Mouse (Mus musculus) frontal cortex, adult (tissue): ENCODE measurements at regions not wholly inside any gene's neighbourhood (a gene's known extent, or its start where the extent isn't known, plus 50 kb on each side); places are given as distances from the start of the nearest gene placed in this dataset.

Experiments
- ATAC-seq: cut with Nextera tagmentation; 2 replicates; pipeline ENCODE4 v1.9.2; 2017; ENCODE audit warnings: mild to moderate bottlenecking, moderate library complexity, mixed read lengths; ENCODE audit not compliant: low TSS enrichment

DNA sequence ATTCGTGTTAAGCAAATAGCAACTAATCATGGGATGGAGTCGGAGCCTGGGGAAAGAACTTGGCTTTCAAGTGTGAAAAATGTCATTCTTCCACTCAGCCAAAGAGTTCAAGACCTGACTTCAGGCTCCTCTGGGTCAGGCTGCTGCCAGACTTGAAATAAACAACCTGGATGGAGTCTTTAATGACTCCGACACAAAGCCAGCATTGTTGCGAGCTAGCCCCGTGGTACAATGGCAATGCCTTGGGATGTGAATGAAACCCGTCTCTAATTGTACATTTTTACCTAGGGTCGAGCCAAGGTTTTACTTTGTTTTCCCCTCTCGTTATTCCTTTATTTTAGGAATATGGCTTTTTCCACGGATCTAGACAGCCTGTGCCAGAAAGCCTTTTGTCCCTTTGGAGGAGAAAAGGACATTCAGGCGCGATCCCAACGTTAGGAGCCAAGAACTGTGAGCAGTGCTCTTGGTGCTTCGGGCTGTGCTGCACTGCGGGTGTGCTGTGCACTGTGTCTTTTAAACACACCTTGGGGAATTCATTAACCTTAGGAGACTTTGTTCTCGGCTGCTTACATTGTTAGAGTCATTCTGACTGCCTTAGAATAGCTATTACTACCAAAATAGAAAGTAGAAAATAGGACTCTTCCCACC is 398.1 kb downstream of the Cd83 start:
- no peak for ATAC-seq

DNA sequence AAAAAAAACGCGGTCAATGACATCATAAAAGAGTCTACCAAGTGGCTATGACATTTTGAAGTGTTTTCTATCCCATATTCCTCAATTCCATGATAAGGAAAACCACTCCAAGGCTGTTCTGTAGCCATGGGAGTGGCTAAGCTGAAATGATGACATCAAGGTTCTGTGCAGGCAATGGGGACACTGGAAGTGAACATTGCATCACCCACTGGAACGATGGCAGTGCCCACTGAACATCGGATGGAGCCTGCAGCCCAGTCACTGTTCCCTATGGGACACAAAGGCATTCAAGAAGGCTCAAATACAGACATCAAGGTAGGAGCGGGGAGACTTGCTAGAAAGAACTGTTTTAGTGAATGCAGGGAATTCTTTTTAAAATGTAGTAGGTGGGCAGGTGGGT is 410.8 kb downstream of the Cd83 start:
- no peak for ATAC-seq

DNA sequence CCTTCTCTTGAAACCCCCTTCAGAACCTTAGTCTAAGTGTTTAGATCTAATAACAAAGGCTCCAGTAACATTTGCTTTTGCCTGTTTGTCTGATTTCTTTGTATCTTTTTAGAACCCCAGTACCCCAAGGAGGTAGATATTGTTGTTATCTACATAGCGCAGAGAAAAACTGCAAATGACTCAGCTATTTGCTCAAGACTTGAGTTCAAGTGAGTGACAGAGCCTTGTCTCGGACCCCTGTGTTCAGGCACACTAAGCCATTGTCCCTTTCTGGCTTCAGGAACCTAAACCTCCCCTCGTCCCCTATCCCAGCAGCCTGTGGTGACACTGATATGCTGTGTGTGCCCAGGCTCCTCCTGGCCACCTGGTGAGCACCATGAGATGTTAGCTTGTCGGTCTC is 421.5 kb downstream of the Cd83 start:
- ATAC-seq = no peak

DNA sequence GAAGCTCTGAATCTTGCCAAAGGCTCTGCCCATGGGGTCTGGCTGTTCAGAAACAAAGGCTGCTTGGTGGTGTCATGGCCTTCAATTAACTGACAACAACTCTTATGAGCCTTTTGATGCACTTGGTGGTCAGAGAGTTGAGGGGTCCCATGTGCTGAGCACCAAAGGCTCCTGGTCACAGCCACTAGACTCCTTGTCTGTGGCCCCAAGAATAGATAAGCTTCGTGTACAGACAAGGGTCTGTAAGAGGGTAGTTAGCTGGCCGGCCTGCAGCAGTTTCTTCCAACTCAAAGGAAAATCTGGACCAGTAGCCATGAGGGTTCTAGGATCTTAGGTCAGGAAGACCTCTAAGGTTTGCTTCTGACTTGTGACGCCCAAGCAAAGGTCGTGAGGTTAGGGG is 421.9 kb downstream of the Cd83 start:
- ATAC-seq = no peak

DNA sequence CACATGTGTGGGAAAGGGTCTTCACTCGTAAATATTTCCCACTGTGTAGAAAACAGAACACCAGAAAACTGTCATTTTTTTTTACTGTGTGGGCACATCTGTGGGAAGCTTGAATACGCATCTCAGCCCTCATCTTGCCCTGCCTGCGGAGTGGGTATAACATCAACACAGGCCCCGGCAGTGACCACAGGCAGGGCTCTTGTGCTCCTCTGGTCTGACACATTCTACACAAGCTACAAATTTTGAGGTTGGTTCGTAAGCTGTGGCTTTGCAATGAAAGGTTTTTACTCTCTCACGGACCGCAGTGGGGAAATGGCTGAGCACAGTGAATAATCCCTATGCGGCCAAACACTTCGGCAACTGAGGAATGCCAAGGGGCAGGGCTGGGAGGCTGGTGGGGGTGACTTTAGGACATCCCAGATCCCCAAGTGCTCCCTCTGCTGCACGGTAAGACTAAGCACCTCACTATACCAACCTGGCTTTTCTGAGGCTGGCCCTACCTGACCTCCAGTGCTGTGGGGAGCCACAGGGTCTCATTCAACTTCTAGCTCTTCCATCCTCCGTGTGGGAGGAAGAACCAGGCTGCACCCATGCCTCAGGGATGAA is 422.9 kb downstream of the Cd83 start:
- ATAC-seq = no peak

DNA sequence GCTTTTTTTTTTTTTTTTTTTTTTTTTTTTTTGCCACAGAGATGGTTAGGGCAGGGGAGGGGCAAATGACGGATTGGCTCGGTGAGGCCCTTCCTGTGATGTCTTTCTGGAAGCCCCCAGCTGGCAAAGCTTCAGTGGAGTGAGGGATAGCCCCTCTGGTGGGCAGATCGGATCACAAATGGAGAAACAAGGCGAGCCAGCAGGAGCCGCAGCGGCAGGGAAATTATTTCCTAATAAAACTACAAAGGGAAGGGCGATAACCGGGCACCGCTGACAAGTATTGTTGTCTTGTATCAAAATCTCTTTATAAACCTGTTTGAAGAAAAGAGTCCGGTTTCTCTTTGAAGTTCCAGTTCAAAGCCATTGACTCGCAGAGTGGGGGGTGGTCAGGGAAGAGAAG is 424.5 kb downstream of the Cd83 start:
- no peak for ATAC-seq

DNA sequence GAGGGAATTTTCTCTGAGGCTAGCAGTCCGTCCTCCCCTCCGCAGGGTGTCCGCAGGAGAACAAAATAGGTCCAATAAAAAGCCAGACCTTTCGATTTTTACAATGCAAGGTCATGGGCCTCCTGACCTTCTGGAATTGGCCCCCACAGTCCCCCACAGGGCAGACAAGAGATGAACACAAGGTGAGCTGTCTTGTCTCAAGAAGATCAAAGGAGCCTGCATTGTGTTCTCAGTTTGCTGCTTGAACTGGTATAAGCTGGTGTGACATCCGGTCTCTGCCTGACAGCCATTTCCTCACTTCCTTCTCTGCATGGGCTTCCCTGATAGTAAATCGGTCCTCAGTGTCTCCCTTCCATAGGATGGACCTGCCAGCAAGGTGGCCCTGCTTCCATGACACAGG is 425.5 kb downstream of the Cd83 start:
- ATAC-seq = no peak

DNA sequence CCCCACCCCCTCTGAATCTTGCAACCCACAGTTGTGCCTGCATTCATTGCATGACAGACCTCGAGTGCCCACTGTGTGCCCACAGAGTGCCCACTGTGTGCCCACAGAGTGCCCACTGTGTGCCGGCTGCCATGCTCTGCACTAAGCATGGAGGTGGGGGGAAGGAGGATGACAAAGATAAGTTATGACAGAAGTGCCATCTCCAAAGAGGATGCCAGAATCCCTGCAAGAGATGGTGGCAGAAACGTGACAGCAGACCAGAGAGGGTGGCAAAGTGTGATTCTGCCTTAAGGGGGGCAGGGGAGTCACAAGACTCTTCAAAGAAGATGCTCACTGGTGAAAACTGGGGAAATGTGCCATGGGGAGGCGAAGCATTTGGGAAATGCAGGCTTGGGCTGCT is 427.8 kb downstream of the Cd83 start:
- no peak for ATAC-seq

DNA sequence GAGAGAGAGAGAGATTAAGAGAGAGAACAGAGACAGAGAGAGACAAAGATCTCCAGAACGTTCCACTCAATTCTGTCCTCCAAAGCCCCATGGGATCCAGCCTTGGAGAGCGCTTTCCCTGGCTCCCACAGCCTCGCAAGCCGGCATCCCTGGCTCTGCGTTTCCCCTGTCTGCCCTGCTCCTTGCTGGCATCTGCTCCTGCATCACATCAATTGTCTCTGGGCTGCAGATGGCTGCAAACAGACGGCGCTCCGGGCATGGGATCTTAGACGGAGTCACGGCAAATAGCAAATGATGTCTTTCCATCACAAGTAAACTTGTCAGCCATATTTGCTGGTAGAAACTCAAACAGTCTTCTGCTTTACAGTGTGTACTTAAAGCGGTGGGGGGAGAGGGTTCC is 428.4 kb downstream of the Cd83 start:
- ATAC-seq = no peak

DNA sequence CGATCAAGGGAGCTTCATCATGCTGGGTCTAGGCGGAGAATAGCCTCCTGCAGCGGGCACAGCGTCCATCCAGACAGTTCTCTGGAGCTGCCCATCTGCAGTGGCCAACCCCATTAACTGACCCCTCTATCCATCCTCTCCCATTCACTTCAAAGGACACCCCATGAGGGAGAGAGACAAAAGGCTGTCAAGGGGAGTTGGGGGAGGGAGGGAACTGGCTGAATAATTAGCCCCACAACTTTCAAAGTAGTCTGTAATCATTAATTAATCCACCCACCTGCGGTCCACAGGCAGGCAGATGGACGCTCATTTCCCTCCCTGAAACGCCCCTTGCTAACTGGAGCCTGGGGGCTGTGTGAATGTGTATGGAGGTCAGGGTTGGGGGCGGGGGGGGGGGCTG is 433.7 kb downstream of the Cd83 start:
- ATAC-seq = no peak

DNA sequence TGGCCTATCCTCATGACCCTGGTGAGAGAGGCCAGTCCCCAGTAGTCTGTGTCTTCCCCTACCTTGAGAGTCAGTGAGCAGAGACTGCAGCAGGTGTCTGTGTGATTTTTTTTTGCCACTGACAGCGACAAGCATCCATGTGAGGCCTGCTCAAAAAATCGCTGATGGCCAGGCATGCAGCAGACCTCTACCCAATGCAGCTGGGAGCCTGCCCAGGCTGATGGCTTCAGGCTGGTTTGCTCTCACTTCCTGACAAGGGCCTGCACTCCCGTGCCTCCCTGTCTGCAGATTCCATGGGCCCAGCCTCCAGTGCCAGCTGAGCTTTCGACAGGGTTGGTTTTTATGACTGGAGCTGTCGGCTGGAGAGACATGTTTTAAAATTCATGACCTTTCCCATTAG is 437.1 kb downstream of the Cd83 start:
- no peak for ATAC-seq

DNA sequence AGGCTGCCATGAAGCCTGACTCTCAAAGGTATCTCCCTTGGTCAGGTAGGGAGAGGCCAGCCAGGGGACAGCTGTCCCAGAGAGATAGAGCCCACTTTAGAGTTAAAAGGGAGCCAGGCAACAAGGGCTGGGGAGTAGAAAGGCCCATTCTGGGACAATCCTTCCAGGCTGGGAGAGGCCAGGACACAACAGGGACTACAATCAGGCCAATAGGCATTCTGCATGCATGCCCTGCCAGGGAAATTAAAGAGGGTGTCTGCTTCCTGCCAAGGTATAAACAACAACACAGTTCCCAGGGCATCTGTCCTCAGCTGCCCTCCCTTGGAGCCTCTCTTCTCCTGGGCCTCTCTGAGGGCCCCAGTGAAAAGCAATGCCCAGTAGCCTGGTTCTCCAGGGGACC is 437.8 kb downstream of the Cd83 start:
- ATAC-seq = peak; percentile 50; the same call in 1 of the 2 replicates

DNA sequence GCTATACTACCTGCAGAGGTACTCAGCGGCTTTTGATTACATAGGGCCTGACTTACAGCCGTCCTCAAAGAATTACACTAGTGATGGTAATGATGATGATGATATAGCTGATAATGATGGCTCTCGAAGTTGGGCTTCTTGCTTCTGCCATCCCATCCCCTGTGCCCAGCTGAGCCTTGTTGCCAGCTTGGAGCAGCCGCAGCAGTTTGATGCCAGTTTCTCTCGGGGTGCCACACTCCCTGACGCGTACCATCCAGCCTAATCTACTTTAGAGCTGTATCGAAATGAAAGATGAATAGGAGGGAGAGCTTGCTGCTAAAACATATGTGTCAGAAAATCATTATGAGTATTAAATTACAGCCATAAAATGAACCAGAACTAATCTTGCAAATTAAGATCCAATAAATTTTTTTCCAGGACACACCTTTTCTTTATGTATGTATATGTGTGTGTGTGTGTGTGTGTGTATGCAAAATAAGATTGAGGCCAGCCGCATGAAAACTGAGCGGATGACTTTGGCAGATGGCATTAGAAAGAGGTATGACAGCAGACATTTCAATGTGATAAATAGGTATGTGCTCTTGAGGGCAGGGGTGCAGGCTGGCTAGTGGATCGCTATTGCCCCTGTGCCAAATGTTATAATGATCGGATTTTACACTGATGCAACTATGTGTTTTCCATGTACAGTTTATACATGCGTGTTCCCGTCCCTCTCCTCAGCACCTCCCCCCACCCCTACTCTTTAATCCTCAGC is 443.3 kb downstream of the Cd83 start:
- ATAC-seq = no peak

DNA sequence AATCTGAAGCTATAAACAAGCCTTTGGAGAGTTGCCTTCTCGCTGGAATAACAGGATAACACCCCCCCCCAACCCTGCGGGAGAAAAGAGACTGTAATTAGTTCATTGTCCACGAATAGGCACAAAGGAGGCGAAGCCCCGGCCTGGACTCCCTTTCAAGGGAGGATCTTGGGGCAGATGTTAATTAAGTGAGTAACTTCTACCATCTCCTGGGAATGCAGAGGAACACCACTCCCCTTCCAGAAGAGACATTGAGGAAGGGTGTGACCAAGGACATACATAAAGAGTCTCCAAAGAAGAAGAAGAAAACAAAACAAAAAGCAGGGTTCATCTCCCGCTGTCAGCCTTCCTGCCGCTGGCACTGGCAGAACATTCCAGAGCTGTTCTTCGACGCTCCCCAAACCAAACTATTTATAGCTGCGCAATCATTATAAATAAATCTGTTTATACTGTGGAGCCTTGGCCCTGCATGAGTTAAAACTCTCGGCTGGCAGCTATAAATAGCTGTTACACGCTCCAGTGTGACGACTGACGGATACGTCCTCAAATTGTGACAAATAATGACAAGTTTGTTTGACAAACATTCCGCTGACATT is 444.1 kb downstream of the Cd83 start:
- ATAC-seq = no peak

DNA sequence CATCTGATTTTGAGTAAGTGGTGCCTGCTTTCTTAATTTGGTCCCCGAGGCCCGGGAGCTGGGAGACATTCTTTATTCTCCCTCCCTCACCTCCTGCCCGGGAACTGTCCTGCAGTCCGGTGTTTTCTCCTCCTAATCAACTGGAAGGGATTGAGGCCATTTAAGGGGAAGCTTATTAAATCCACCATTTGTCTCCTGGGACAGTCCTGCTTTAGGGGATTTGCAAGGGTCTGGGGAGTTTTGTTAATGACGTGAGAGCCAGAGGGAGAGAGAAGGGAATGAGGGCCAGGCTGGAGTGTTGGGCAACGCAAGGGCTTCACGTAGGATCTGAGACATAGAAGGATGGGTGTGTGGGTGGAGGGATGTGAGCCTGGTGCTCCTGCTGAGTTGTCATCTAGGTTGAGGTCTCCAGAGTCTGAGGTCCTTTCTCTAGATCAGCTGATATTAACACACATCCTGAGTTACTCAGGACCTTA is 444.6 kb downstream of the Cd83 start:
- no peak for ATAC-seq

DNA sequence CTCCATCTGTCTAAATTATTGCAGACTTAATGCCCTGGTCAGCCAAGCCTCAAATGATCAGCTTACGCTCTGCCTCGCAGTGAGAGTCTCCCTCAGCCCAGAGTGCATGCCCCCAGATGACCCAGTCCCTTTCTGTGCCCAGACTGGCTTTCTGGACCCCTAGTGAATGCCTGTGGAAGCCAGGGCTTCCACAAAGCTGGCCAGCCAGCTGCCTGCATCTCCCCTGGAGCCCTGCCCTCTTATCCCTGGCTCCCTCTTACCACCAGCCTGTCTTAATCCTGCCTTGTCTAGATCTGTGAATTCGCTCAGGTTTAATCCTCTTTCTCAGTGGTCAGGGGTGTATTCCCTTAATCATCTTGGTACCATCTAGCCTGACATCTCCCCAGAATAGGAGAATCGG is 446.8 kb downstream of the Cd83 start:
- no peak for ATAC-seq

DNA sequence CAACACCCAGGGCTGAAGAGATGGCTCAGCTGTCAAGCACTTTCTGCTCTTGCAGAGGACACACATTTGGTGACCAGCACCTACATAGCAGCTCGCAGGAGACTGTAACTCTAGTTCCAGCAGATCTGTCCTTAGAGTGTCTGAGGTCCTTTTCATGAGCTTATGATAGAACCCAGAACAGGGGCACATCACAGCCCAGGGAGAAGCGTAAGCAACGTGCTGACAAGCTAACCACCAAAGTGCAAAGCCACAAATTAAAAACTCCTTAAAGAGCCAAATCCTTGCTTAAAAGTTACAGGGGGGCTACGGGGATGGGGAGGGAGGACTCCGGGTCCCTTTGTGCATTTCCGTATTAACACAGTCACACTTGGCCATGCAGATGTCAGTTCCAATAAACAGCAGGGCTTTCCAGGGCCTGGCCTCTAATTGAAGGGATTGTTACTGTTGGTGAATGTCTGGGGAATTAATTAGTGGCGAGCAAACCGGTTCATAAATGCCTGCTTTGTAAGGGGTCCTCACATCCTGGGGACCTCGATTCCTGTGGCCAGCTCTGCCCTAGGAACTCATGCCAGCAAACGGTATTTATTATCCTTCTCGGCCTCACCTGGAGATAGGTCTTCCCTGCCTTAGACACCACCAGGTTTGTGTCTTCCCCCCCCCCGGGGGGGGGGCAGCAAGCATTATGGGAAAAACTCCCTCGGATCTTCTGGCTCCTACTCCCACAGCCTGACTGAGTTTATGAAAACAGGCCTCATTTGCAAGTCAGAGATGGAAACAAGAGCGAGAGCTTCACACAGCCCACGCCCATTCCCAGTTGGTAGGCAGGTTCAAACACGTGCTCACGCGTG is 447.5 kb downstream of the Cd83 start:
- ATAC-seq = peak; percentile 67

DNA sequence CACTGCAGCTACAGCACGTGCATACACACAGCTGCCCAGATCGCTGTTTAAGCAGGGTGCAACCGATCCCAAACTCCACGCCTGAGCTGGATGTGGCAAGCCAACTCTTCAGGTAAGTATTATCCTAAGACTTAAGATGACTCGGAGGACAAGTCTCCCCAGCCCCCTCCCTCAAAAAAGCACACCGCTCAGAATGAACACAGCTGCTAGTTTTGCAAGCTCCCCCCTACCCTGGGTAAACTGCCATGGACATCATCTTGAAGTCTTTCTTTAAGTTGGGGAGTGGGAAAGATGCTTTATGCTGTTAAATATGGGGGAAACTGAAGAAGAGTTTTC is 448.1 kb downstream of the Cd83 start:
- no peak for ATAC-seq

DNA sequence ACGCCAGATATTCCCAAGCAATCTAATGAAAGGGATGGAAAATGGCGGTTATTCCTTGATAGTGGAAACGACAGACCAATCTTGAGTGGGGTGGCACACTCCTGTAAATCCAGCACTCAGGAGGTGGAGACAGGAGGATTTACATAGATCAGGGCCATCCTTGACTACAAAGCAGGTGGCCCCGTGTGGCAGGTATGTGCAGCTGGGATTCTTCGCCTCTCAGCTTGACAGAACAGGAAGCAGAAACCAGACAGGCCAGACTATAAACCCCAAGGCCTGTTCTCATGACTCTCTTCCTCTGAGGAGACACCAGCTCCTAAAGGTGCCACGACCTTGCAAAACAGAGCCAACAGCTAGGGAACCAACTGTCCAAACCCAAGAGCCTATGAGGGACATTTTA is 449.7 kb downstream of the Cd83 start:
- ATAC-seq = no peak

DNA sequence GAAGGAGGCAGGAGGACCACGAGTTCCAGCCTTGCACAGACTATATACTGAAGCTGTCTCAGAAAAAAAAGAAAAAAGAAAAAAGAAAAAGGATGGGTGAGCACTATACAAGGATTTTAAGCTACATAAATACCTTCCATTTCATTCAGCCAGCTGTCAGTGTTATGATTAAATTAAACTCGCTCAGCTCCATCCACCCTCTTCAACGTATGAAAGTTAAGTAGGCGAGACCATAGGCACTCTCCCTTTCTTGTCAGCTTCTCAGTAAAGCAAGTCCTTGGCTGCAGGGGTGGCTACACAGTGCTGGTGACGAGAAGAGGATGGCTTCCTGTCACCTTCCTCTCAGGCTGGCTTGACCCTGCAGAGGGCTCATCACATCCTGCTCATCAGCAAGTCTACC is 450.7 kb downstream of the Cd83 start:
- peak; percentile 80 for ATAC-seq

DNA sequence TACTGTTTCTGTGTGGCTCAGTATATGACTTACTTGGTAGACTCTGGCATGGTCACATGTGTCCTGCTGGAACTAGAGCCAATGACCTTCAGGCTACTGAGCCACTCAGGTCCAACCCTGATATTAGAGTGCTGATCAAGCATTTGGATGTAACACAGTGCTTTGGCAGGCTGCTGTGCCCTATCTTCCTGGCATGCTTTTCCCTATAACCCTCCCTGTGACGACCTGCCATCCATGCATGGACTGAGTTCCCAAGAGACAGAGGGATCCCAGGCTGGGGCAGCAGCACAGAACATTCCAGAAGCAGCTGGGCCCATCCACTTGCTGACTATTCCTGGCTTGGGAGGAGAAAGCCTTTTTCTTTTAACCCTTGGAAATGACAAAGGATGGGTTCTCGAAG is 451.4 kb downstream of the Cd83 start:
- no peak for ATAC-seq

DNA sequence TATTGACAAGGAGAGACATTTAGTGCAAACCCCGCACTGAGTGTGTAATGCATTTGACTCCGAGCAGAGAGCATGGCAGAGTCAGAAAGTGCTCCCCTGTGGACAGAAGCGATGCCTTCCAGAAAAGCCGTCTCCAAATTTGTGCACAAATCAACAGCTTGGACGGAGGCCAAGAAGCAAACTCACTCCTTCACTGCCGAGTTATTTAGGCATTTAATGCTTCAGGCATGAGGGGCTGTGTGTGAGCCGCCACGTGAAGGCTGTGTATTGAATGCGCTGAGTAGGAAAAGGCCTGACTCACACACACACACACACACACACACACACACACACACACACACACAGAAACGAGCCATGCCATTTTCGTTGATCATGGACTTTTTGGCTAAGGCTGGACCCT is 453.7 kb downstream of the Cd83 start:
- 0 out of 2 replicates have a peak, but pooled peaks have one; percentile 8 for ATAC-seq
